Mouse (Mus musculus): ENCODE measurements at regions not wholly inside any gene's neighbourhood (a gene's known extent, or its start where the extent isn't known, plus 50 kb on each side); places are given as distances from the start of the nearest gene placed in this dataset.
"Not testable (repeated sequence)": the region's sequence is repeated elsewhere in the genome, so short reads cannot be mapped to it uniquely, and the experiment has no call there.

GRCm38 (mm10) chr1:5220668-5221408 lies 413.1 kb downstream of the Gm37988 start:
- DNase-seq (ENCODE audit: low spot score): no peak

- DNase-seq (ENCODE audit: low spot score): no peak
Measured at GRCm38 (mm10) chr1:5227866-5228265, 420.2 kb downstream of the Gm37988 start.

GRCm38 (mm10) chr1:5231218-5231617 lies 423.5 kb downstream of the Gm37988 start:
- DNase-seq (ENCODE audit: low spot score): no peak

- DNase-seq (ENCODE audit: low spot score): peak; percentile 51
Measured at GRCm38 (mm10) chr1:5231961-5232846, 424.5 kb downstream of the Gm37988 start.

- peak; percentile 51 for DNase-seq (ENCODE audit: low spot score)
Measured at GRCm38 (mm10) chr1:5232847-5233245, 425.2 kb downstream of the Gm37988 start.

GRCm38 (mm10) chr1:5243186-5243585 lies 435.5 kb downstream of the Gm37988 start:
- no peak for DNase-seq (ENCODE audit: low spot score)

GRCm38 (mm10) chr1:5260874-5261273 lies 453.2 kb downstream of the Gm37988 start:
- not testable (repeated sequence) for DNase-seq (ENCODE audit: low spot score)

GRCm38 (mm10) chr1:5261297-5261696 lies 453.6 kb downstream of the Gm37988 start:
- DNase-seq (ENCODE audit: low spot score): not testable (repeated sequence)

- DNase-seq (ENCODE audit: low spot score): no peak
Measured at GRCm38 (mm10) chr1:5273938-5274337, 466.2 kb downstream of the Gm37988 start.

GRCm38 (mm10) chr1:5294570-5294969 lies 486.9 kb downstream of the Gm37988 start:
- no peak for DNase-seq (ENCODE audit: low spot score)

- no peak for DNase-seq (ENCODE audit: low spot score)
Measured at GRCm38 (mm10) chr1:5297627-5298026, 489.9 kb downstream of the Gm37988 start.

- no peak for DNase-seq (ENCODE audit: low spot score)
Measured at GRCm38 (mm10) chr1:5311656-5312055, 504.0 kb downstream of the Gm37988 start.

GRCm38 (mm10) chr1:5315839-5316238 lies 508.1 kb downstream of the Gm37988 start:
- DNase-seq (ENCODE audit: low spot score): no peak

GRCm38 (mm10) chr1:5317088-5317487 lies 509.4 kb downstream of the Gm37988 start:
- DNase-seq (ENCODE audit: low spot score): no peak

GRCm38 (mm10) chr1:5326311-5326710 lies 518.6 kb downstream of the Gm37988 start:
- no peak for DNase-seq (ENCODE audit: low spot score)
